In genomic region chr14:121960031-121960430, GRCm38 (mm10) we compare ENCODE assay signal across 19 mouse cellular contexts. TPM values are rescaled to one million over a fixed set of nuclear protein-coding genes. Genes with fewer than 3 reads are reported as not detected.
"Had no signal": no experiment of that assay in that cellular context is flagged by ENCODE, and none has a peak within 500 bp of the region (broad histone marks: within the 10 kb centered on the region; RNA-seq: fewer than 3 reads in every experiment).

No protein-coding gene starts in this region.

- H3K36me3 ChIP-seq: liver, embryonic 13.5 days; liver, embryonic 15.5 days; lung, embryonic 15.5 days; midbrain, embryonic 10.5 days; neural tube, embryonic 12.5 days; stomach, embryonic 15.5 days had no signal

- H3K27ac ChIP-seq: liver, embryonic 13.5 days; liver, embryonic 15.5 days; lung, embryonic 15.5 days; midbrain, embryonic 10.5 days; midbrain, embryonic 12.5 days; neural tube, embryonic 12.5 days; stomach, embryonic 15.5 days; stomach, postnatal 0 days had no signal

- DNase-seq: liver, embryonic 13.5 days; liver, postnatal 0 days; lung, adult 2 months; lung, postnatal 14 days; lung, postnatal 36 days; midbrain, embryonic 14.5 days; right cerebral cortex, postnatal 14 days; spleen, adult 18-20 months; thymus, adult 2 months; thymus, postnatal 25 days; thymus, postnatal 4 days had no signal

- H3K4me3 ChIP-seq: liver, embryonic 13.5 days; liver, embryonic 15.5 days; lung, embryonic 15.5 days; midbrain, embryonic 10.5 days; midbrain, embryonic 12.5 days; myocyte; neural tube, embryonic 12.5 days; stomach, embryonic 15.5 days had no signal

- H3K27me3 ChIP-seq: liver, embryonic 13.5 days; liver, embryonic 15.5 days; lung, embryonic 15.5 days; midbrain, embryonic 12.5 days; neural tube, embryonic 12.5 days; stomach, embryonic 15.5 days had no signal

- H3K4me1 ChIP-seq: neural tube, embryonic 12.5 days had no signal

RNA-seq across cellular contexts. Expression of gene Gpr18, which starts 44.5 kb away (rescaled TPM):
- polyA plus RNA-seq: liver, embryonic 13.5 days; midbrain, embryonic 14.5 days; myocyte had no signal
